Mouse (Mus musculus) urinary bladder, postnatal 14 days (tissue): ENCODE measurements at regions not wholly inside any gene's neighbourhood (a gene's known extent, or its start where the extent isn't known, plus 50 kb on each side); places are given as distances from the start of the nearest gene placed in this dataset.

Source experiments
- DNase-seq: peaks from one replicate; pipeline ENCODE4 v3.0.0; 2021; ENCODE audit warnings: low spot score

DNA sequence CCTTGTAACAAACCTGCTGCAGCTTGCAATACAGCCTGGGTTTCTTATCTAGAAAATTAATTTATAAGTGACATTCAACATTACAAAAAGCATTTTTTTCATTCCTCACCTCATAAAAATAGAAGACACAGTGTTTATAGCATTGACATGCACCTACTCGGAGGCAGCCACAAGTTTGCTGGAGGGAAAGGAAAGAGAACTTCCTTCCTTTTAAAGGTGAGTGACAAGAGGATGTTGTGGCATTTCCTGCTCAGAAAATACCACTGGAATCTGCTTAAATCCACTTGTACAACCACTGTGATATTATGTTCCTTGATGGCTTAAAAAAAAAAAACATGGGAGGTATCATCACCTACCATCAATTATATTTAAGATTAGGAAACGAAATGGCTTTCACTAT lies 1222.2 kb upstream of the Flrt2 start:
- no peak for DNase-seq

GRCm38 (mm10) chr12:94470981-94471380 lies 1221.0 kb upstream of the Flrt2 start:
- DNase-seq: no peak

DNA sequence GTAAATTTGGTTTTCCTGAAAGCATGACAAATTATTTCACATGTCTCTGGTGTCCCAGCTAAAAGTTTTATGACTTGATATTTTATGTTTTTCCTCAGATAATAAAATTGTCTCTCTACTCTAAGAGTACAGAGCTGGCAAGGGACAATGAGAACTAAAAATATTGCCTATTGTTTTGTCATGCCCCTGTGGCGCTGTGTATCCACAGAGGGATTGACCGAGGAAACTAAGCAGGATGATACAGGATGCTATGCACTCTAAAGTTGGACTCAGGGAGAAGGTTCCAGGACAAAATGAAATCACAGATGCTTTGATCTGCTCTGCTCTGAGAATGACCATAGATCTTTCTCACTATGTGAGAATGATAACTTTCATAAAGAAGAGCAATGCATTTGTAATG lies 1203.3 kb upstream of the Flrt2 start:
- DNase-seq: no peak

DNA sequence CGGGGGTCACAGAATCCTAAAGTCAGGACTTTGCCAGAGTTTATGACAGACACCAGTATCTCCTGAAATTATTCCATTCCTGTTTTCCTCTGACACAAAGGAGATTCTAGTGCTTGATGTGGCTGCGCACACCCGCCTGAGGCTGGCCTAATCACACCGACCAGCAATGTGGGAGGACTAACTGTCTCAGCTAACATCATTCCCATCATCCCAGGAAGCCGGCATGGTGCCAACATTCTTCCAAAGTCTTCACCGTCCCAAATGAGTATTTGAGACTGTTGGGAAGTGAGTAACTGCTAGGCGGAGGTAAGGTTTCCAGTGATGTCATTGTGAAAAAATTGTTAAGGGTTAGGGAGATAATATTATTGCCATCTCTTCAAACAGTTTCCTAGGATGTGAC lies 1183.9 kb upstream of the Flrt2 start:
- DNase-seq: no peak

DNA sequence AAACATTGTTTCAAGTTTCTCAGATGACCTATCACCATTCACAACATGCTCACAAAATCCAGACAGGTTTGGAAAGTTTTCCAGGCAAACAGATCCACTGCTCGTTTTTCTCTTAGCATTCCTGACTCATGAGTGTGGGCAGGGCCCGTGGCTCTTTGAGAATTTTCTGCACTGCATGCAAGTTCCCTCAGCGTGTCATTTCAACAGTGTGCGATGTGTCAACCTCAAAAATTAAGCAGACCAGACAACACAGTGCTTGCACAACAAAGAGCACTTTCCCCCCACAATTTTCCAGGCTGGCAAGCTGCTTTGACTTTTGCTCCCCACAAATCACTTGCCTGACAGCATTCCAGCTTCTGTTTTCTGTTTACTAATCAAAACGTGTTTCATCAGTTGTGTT lies 1182.2 kb upstream of the Flrt2 start:
- DNase-seq: peak; percentile 3

DNA sequence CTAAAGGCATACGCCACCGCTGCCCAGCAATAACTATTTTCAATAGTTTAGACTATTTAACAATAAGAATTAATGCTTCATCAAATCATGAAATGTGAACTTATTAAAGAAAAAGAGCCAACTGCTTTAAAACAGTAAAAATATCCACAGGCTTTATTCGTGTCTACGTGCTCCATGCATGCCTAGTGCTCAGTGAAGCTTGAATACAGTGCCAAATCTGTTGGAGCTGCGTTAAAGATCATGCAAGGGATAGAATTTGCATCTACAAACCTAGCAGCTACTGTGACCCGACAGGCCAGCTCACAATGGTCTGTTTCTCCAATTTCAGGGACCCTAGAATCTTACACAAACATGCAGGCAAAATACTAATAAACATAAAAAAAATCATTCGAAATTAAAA lies 1147.3 kb upstream of the Flrt2 start:
- no peak for DNase-seq

- no peak for DNase-seq
These were observed 1131.4 kb upstream of the Flrt2 start for GRCm38 (mm10) chr12:94560374-94561194.

DNA sequence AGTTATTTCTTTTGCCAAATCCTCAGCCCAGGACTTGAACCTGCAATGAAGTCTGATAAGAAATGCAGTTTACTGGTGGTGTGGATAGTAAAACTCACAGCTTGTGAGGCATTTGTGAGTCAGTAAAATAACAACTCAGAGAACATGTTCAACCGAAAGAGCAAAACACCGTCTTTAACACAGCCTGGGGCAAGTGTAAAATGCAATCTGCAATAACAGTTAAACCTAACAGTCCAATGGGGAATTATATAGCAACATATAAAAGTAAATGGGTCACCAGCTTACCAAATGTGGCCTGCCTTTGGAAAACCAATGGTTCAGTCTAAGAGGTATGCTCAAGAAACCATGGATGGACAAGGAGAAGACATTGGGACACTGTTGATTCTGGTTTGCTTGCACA lies 1117.0 kb upstream of the Flrt2 start:
- no peak for DNase-seq

DNA sequence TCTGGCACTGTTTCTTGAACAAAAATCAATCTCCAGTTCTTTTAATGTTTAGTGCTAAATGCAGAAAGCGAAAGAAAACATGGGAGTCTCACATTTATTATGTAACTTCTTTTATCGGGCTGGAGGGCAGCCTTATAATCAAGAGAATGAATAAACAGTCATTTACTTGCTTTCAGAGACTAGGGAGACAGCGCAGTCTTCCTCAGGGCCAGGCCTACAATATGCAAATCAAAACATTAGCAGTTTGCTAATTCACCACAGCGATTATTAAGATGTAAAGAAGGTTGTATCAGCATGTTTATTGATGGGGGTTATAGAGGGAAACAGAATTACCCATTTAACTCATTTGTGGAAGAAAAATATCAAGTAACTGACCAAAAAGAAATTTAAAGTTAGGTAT lies 1111.7 kb upstream of the Flrt2 start:
- DNase-seq: no peak

DNA sequence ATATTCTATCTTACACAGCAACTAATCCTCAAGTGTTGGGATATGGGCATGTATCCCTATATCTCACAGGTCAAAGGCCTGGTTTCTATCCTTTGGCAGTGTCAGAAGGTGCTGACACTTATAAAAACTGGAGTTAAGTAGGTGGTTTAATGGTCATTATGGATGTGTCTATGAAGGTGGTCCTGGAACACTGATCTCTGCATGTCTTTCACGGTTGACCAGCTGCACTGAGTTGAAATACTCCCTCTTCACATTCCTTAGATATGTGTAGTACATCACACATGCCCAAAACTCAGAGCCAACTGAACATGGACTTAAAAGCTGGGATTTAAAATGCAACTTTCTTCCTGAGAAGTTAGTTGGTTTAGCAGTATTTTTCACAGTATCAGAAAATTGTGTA lies 1107.7 kb upstream of the Flrt2 start:
- DNase-seq: no peak

DNA sequence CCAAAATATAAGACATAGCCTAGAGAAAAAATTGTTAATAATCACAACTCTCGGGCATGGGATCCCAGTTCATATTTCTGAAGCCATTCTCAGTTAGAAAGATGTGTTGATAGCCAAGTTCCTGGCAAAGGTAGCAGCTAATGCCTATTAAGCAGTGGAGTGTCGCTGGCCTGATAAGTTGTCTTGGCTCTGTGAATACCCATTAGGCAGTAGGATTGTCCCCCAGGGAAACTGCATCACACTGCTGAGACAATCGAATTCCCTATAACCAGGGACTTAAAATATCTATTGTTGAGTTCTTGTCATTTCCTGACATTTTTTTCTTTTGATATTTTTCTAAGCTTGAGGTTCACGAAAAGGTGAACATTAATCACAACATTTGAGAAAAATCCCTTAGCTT lies 1105.0 kb upstream of the Flrt2 start:
- no peak for DNase-seq

GRCm38 (mm10) chr12:94588599-94588998 lies 1103.4 kb upstream of the Flrt2 start:
- DNase-seq: no peak

GRCm38 (mm10) chr12:94589033-94589432 lies 1103.0 kb upstream of the Flrt2 start:
- DNase-seq: no peak

DNA sequence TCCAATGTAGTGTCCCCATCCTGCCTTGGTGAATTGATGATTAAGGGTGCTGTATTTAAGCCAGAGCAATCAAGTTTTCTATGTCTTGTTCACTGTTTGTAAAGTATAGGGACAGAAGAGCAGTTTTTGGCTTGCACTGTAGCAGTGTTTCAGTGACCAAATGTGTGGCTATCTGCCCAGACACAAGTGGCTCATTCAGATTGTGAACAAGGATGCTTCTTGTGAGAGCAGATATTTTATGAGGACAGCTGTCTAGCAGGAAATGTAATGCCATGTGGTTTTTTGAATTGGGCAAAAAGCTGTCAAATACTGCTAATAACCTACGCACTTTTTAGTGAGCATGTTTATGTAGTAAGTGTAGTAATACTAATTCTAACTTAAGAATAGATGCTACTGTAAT lies 1086.5 kb upstream of the Flrt2 start:
- no peak for DNase-seq

GRCm38 (mm10) chr12:94636555-94636954 lies 1055.5 kb upstream of the Flrt2 start:
- no peak for DNase-seq

DNA sequence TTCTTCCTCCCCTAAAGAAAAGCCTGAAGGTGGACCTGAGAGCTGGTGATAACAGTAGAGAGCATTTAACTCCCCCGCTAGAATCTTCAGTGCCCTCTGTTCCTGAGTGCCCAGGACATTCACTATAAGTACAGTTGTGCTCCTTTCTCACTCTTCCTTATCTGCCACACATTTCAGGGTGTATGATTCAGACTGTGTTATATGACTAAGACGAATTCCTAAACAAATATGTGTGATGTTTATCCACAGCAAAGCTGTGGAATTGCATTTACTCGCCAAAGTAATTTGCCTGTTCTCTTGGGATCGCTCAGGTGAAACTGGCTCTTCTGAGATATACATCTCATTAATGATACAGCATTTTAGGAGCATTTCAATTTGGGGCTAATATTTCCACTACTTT lies 1051.9 kb upstream of the Flrt2 start:
- DNase-seq: no peak

DNA sequence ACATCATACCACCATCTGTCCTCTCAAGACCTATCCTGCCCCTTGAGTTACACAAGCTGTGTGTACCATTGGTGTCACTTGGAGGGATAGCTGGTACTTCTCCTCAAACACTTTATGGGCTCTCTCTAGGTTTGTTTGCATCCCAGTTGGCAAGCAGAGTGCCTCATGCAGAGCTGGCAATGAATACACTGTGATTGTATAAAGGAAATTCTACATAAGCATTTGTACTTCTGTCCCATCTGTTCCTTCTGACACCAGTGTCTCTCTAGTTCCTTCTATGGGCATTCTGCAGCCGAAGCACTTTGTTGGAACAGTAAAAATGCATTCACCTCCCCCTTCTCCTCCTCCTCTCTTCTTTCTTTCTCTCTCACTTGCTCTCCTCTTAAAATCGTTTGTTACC lies 1046.7 kb upstream of the Flrt2 start:
- no peak for DNase-seq

GRCm38 (mm10) chr12:94670035-94670434 lies 1022.0 kb upstream of the Flrt2 start:
- no peak for DNase-seq

DNA sequence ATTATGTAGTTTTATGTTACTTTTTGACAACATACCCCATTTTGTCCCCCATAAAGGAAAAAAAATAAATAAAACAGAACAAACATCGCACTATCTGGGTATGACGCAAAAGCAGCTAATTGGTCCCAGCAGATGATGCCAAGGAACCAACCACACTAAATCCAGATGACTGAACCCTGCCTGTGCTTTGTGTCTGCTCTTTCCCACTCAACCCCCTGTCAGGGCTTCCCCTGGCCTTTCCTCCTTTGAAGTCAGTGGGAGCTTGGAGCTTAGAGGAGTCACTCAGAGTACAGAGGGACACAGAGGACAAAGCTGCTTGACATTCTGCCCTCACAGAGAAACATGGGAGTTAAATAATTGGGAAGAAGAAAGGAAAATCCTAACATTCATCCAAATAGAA lies 1017.1 kb upstream of the Flrt2 start:
- no peak for DNase-seq

GRCm38 (mm10) chr12:94691341-94692029 lies 1000.5 kb upstream of the Flrt2 start:
- no peak for DNase-seq

DNA sequence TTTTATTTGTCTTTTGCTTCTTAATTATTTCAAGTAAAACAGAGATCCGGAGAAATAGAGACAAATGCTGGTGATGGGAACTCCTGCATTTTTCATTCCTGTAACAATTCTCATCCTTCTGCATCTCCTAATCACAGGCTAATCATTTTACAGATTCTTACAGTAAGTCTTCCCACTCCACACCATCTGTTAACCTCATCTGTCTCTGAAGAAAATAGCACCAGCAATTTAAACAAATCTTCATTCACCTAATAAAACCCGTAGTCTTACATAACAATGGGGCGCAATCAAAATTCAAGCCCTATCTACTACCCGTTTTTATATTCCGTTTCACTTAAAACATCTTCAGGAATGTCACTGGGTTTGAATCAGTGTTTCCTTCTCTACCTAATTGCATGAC lies 960.6 kb upstream of the Flrt2 start:
- DNase-seq: no peak

DNA sequence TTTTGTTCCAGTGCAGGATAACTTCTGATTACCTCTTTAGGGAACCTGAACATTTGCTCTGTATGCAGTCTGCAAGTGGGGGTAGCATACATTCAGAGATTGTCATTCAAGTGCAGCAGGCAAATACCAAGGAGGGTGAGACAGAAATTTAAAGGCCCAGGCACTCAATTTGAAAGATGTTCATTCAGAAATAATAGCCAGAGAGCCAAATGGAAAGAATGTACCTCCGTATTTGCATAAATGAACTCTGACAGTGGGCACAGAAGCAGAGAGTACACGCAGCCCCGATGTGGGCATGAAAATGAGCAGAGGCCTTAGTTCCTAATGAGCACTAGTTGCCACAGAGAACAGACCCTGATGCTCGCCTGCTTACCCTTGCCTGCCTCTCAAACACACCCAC lies 958.8 kb upstream of the Flrt2 start:
- no peak for DNase-seq

DNA sequence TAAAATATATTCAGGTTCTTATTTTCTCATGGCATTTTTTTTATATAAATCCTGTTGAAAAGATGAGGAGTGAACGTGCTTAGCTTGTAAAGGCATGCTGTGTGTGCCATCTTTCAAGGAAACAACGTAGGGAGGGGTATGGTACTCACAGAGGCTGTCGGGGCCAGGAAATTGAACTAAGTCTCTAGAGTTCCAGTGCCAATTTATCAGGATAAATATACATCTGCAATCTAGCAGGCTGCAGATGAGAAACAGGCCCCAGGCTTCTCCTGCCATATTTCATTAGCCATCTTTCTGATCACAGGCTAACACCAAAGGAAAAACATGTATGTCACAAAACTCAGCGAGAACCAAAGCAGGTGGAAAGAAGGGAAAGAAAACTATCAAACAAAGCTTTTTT lies 954.8 kb upstream of the Flrt2 start:
- no peak for DNase-seq
